Mouse (Mus musculus) E14TG2a.4 (cell line): Measurements from ENCODE around the gene Gm960.

ENCODE experiments used
- CTCF ChIP-seq: conservative IDR thresholded peaks from 2 replicates; pipeline ENCODE4 v1.5.1; 2014; ENCODE audit warnings: low read length
- NANOG ChIP-seq: IDR thresholded peaks from 2 replicates; pipeline ENCODE4 v1.6.1; 2014; ENCODE audit warnings: borderline replicate concordance, low read length, mixed read lengths

GRCm38 (mm10) chr19:4618183-4618582 lies 80.3 kb downstream of the Gm960 start:
- TF ChIP-seq CTCF, result peak; percentile 26
- TF ChIP-seq NANOG, result no peak
